ENCODE assay signal across 8 mouse cellular contexts in the genomic region with DNA sequence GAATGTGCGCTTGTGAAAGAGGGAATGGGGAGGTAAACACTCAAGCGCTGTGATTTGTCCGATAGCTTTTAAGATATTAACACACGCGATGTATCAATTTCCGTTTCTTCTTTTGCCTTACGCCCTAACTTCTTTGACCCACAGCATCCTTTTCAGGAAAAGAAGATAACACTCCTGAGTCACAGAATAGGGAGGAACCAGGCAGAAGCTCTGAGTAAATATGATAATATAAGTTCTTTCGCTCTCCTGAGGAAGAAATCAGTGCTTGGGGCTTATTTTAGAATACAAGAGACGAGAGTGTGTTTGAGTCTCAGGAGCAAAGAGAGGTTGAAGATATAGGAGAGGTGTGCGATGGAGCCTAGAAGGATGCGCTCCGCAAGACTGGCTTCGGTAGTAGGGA. TPM values are rescaled to one million over a fixed set of nuclear protein-coding genes. Genes with fewer than 3 reads are reported as not detected.
DNase-seq lines count a peak whose midpoint lies in the region; ATAC-seq and TF ChIP-seq lines count a peak whose summit lies in the region.

No protein-coding gene starts in this region.

- peaks cover 42% of the 10 kb centered on the region for H3K27me3 ChIP-seq in heart, embryonic 10.5 days (ENCODE audit: insufficient read depth, poor library complexity, severe bottlenecking)
- peaks cover 6% of the 10 kb centered on the region for H3K27me3 ChIP-seq in C2C12 (ENCODE audit: control insufficient read depth, insufficient read depth, insufficient read length)
- peaks cover 41% of the 10 kb centered on the region for H3K27me3 ChIP-seq in forebrain, embryonic 12.5 days
- peaks cover 75% of the 10 kb centered on the region for H3K27me3 ChIP-seq in liver, embryonic 13.5 days

- H3K79me3 ChIP-seq in C2C12 (ENCODE audit: low read depth), result no peaks in the 10 kb centered on the region

- no peaks in the 10 kb centered on the region for H3K36me3 ChIP-seq in heart, embryonic 10.5 days
- H3K36me3 ChIP-seq in C2C12 (ENCODE audit: control insufficient read depth, insufficient read depth), result no peaks in the 10 kb centered on the region
- H3K36me3 ChIP-seq in forebrain, embryonic 12.5 days (replicated peaks), result no peaks in the 10 kb centered on the region
- H3K36me3 ChIP-seq in liver, embryonic 13.5 days, result no peaks in the 10 kb centered on the region

- TF ChIP-seq CTCF in C2C12 (IDR thresholded peaks at IDR 0.05; ENCODE audit: control insufficient read depth, insufficient read depth, insufficient read length), result no peak

- no peak overlapping the region for H3ac ChIP-seq in C2C12 (ENCODE audit: control insufficient read depth, insufficient read length, low read depth)

- H3K27ac ChIP-seq in heart, embryonic 10.5 days, result no peak overlapping the region
- peak overlapping the region; percentile 0; the same call in 1 of the 2 replicates for H3K27ac ChIP-seq in forebrain, embryonic 12.5 days
- H3K27ac ChIP-seq in liver, embryonic 13.5 days, result no peak overlapping the region

- H3K9ac ChIP-seq in forebrain, embryonic 12.5 days, result no peak overlapping the region; the same call in 1 of the 2 replicates
- H3K9ac ChIP-seq in liver, embryonic 13.5 days, result no peak overlapping the region

- no peaks in the 10 kb centered on the region for H3K9me3 ChIP-seq in heart, embryonic 10.5 days
- no peaks in the 10 kb centered on the region for H3K9me3 ChIP-seq in forebrain, embryonic 12.5 days
- no peaks in the 10 kb centered on the region for H3K9me3 ChIP-seq in liver, embryonic 13.5 days (replicated peaks)

- ATAC-seq in forebrain, embryonic 12.5 days (ENCODE audit: low FRiP score), result no peak
- no peak for ATAC-seq in liver, embryonic 13.5 days (ENCODE audit: low read depth)

- no peaks in the 10 kb centered on the region for H3K79me2 ChIP-seq in C2C12 (ENCODE audit: control insufficient read depth, insufficient read depth)

- WGBS in heart, embryonic 10.5 days, result 14% methylated on average over 13 of the region's 13 CpGs
- WGBS in forebrain, embryonic 12.5 days, result 12% methylated on average over 13 of the region's 13 CpGs
- WGBS in liver, embryonic 13.5 days (ENCODE audit: insufficient replicate concordance), result 15% methylated on average over 13 of the region's 13 CpGs

- peak overlapping the region; percentile 73 for H3K4me2 ChIP-seq in forebrain, embryonic 12.5 days
- H3K4me2 ChIP-seq in liver, embryonic 13.5 days, result peak overlapping the region; percentile 84

- H3K4me1 ChIP-seq in heart, embryonic 10.5 days, result peaks cover 17% of the 10 kb centered on the region
- H3K4me1 ChIP-seq in forebrain, embryonic 12.5 days, result peaks cover 17% of the 10 kb centered on the region
- peaks cover 20% of the 10 kb centered on the region for H3K4me1 ChIP-seq in liver, embryonic 13.5 days (replicated peaks)

- no peak for DNase-seq in heart, embryonic 10.5 days (ENCODE audit: low spot score)
- no peak for DNase-seq in heart, adult 9 months (ENCODE audit: low spot score in 2 of 2)
- no peak for DNase-seq in liver, embryonic 13.5 days
- DNase-seq in ovary, postnatal 36 days (ENCODE audit: low spot score), result no peak
- DNase-seq in thymus, postnatal 36 days, result no peak
- no peak for DNase-seq in cerebellum, adult 11-12 months

- H3K4me3 ChIP-seq in heart, embryonic 10.5 days, result peak overlapping the region; percentile 58
- H3K4me3 ChIP-seq in C2C12 (ENCODE audit: insufficient read depth, poor library complexity, severe bottlenecking), result peak overlapping the region; percentile 11
- peak overlapping the region; percentile 52 for H3K4me3 ChIP-seq in forebrain, embryonic 12.5 days (replicated peaks)
- peak overlapping the region; percentile 63 for H3K4me3 ChIP-seq in liver, embryonic 13.5 days (replicated peaks)

TF ChIP-seq in C2C12, 6 proteins besides CTCF, POLR2A, EP300 and RAD21:
- no peak for TF ChIP-seq MAX (IDR thresholded peaks at IDR 0.05)
- TF ChIP-seq CEBPB (IDR thresholded peaks at IDR 0.05; ENCODE audit: low read depth), result no peak
- no peak for TF ChIP-seq MYOG (IDR thresholded peaks at IDR 0.05; ENCODE audit: control insufficient read depth, extremely low read depth, insufficient read length)

RNA-seq across cellular contexts. Expression of a gene that starts 0.3 kb away (rescaled TPM):
- polyA plus RNA-seq in heart, embryonic 10.5 days (2016; fragmentation: Nextera tagmentation; extraction: Ambion mirVana), result 0.06 TPM in 1 of 2 replicates, not detected in the other
- 0.13 TPM for polyA plus RNA-seq in C2C12 (2012; fragmentation: generic; extraction: Trizol)
- 14.4 and 16.7 TPM in 2 replicates for polyA plus RNA-seq in forebrain, embryonic 12.5 days (2016; fragmentation: Nextera tagmentation; extraction: Ambion mirVana)
- polyA plus RNA-seq in liver, embryonic 13.5 days (2015; fragmentation: Nextera tagmentation; extraction: Ambion mirVana), result 0.12 TPM in 1 of 2 replicates, not detected in the other

RNA-seq across cellular contexts. Expression of a gene that starts 37.8 kb away (rescaled TPM):
- 0.11 and 0.26 TPM in 2 replicates for polyA plus RNA-seq in heart, embryonic 10.5 days (2016; fragmentation: Nextera tagmentation; extraction: Ambion mirVana)
- 0.35 TPM for polyA plus RNA-seq in C2C12 (2012; fragmentation: generic; extraction: Trizol)
- 0.15 TPM in 1 of 2 replicates, not detected in the other for polyA plus RNA-seq in forebrain, embryonic 12.5 days (2016; fragmentation: Nextera tagmentation; extraction: Ambion mirVana)
- 0.16 TPM in 1 of 2 replicates, not detected in the other for polyA plus RNA-seq in liver, embryonic 13.5 days (2015; fragmentation: Nextera tagmentation; extraction: Ambion mirVana)

RNA-seq across cellular contexts. Expression of a gene that starts 38.1 kb away (rescaled TPM):
- polyA plus RNA-seq in heart, embryonic 10.5 days (2016; fragmentation: Nextera tagmentation; extraction: Ambion mirVana), result 63.6 and 67.8 TPM in 2 replicates
- polyA plus RNA-seq in C2C12 (2012; fragmentation: generic; extraction: Trizol), result 83.6 TPM
- 37.1 and 43.3 TPM in 2 replicates for polyA plus RNA-seq in forebrain, embryonic 12.5 days (2016; fragmentation: Nextera tagmentation; extraction: Ambion mirVana)
- 32.1 and 32.5 TPM in 2 replicates for polyA plus RNA-seq in liver, embryonic 13.5 days (2015; fragmentation: Nextera tagmentation; extraction: Ambion mirVana)

RNA-seq across cellular contexts. Expression of a gene that starts 39.7 kb away (rescaled TPM):
- polyA plus RNA-seq in heart, embryonic 10.5 days (2016; fragmentation: Nextera tagmentation; extraction: Ambion mirVana), result 19.3 and 23.9 TPM in 2 replicates
- polyA plus RNA-seq in C2C12 (2012; fragmentation: generic; extraction: Trizol), result 6.0 TPM
- polyA plus RNA-seq in forebrain, embryonic 12.5 days (2016; fragmentation: Nextera tagmentation; extraction: Ambion mirVana), result 105 and 116 TPM in 2 replicates
- 3.7 and 3.9 TPM in 2 replicates for polyA plus RNA-seq in liver, embryonic 13.5 days (2015; fragmentation: Nextera tagmentation; extraction: Ambion mirVana)

Comparison
In these comparisons a context has a peak if more than half of its experiments do, and no peak if none do; other contexts are left out.
1. H3K4me3 ChIP-seq: peak in every context shown above with its lines; median percentile 63 in liver, embryonic 13.5 days; 58 in heart, embryonic 10.5 days; 52 in forebrain, embryonic 12.5 days; 11 in C2C12.
2. RNA of a gene that starts 0.3 kb away (polyA plus RNA-seq): 14.4 to 16.7 TPM in forebrain, embryonic 12.5 days; 0.13 TPM in C2C12 (single experiment), 0.12 TPM in liver, embryonic 13.5 days and 0.06 TPM in heart, embryonic 10.5 days; every median in the first group is over 10 times any median in the second.